Mouse (Mus musculus) lung, adult 2 months (tissue): ENCODE measurements around the gene Dcst2.

Experiments used
- CTCF ChIP-seq: fragments of 200-500 bp; IDR thresholded peaks from 2 replicates; pipeline ENCODE4 v1.5.1; 2011; ENCODE audit warnings: mild to moderate bottlenecking, low read length, control low read depth; ENCODE audit not compliant: insufficient read depth
- POLR2A ChIP-seq: fragments of 200-500 bp; IDR thresholded peaks from 2 replicates; pipeline ENCODE4 v1.6.1; 2011; ENCODE audit warnings: low read depth, mild to moderate bottlenecking, control low read depth, low read length, borderline replicate concordance; ENCODE audit errors: extremely low read depth

DNA sequence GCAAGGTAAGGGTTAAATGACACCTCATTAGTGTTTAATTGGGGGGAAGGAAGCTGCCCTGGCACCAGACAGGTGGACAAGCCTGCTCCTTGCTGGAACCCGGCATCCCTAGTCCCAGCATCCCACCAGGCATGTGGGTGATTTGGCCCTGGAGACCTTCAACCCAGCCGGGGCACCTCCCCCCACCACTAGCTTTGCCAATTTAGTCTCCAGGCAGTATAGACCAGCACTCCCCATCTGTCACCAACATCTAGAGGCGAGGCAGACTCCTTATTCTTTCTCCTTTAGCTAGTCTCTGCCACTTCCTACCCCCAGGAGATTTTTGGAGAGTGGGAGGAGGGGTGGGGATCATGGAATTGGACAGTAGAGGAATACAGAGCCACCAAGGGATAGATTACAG lies 31.4 kb upstream of the Dcst2 start:
- TF ChIP-seq CTCF (no peak), POLR2A (no peak)
